Mouse (Mus musculus) common myeloid progenitor, adult 5-6 weeks (primary cell): ENCODE data around the gene Adnp. TPM values are rescaled to one million over a fixed set of nuclear protein-coding genes. Genes with fewer than 3 reads are reported as not detected.

ENCODE experiments used
- ATAC-seq: replicated peaks from 2 replicates; pipeline ENCODE4 v1.8.0; 2016; ENCODE audit warnings: low read depth, mild to moderate bottlenecking, moderate TSS enrichment, inconsistent platforms; ENCODE audit not compliant: poor library complexity, severe bottlenecking
- total RNA-seq: library from RNA; stranded (forward); fragments of 200-1000, 187-1606 nt; gene quantifications from 2 replicates; pipeline ENCODE4 v1.2.3, GENCODE M21; 2017

Gene Adnp
- 0.53 and 15.9 TPM in 2 replicates for total RNA-seq

- ATAC-seq, result peak; percentile 89
Observed at GRCm38 (mm10) chr2:168206725-168207644, at the start of gene Adnp. Adnp (minus strand) TSS chr2:168207112.

DNA sequence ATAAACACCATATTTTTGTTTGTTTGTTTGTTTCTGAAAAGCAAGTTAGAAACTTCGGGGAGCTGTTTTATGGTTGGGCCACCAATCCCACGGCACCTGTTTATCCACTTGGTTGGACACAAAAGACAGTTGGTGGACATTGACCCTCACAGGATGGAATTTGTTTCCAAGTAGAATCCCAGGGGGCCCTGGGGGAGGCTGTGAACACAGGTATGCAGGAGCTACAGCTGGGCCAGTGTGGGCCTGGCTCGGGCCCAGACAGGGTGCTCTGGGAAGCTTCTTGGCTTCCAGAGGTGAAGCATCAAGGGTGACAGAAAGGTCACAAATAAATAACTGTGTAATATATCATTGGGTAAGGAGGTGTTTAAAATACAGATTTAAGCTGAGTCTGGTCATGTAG lies 49.6 kb upstream of the Adnp start:
- no peak for ATAC-seq

GRCm38 (mm10) chr2:168253822-168254221 lies 46.9 kb upstream of the Adnp start:
- no peak for ATAC-seq

DNA sequence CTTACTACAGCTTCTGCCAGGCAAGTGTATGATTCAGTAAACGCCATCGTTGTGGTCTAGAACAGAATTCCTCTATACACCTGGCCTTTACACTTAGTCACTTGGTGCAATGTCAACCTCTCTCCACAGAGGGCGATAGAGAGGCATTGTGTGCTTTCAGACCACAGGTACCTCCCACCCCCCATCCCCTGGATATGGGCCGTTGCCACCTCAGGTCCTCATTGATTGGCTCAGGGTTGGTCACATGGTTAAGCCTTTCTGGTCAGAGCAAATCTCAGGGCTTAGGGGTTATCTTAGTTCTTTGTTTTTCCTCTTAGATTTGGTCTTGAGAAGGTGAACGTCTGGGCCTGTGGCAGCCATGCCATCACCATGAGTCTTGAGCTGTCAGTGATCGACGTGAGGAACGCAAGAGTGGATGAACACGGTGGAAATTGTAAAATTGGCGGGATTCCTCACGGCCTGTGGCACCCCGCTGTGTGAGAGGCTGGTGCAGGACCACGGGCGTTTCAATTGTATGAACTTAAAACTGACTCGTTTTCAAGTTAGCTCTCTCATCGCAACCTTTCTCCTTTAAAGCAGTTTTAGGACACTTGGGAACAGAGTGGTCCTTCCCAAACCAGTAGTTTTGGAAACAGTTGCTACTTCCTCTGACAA lies 45.9 kb upstream of the Adnp start:
- ATAC-seq, result 0 out of 2 replicates have a peak, but pooled peaks have one; percentile 8

DNA sequence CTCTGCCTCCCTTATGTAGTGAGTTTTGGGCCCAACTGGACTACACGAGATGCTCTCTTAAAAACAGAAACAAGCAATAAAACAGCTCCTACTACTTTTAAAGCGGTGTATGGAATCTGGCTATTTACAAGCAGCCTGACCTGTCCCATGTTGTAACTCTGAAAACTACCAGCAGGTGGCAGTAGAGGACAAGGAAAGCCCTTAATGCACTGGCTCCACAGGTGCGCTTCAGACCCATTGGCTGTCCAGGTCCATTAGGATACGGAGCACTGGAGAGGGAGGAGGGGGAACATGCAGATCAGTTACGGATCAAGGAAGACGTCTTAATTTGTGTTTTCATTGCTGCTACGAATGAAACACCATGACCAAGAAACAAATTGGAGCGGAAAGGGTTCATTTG lies 43.4 kb upstream of the Adnp start:
- ATAC-seq, result peak; percentile 57

GRCm38 (mm10) chr2:168248856-168249245 lies 41.9 kb upstream of the Adnp start:
- peak; percentile 90 for ATAC-seq

GRCm38 (mm10) chr2:168248167-168248855 lies 41.4 kb upstream of the Adnp start:
- ATAC-seq, result no peak

DNA sequence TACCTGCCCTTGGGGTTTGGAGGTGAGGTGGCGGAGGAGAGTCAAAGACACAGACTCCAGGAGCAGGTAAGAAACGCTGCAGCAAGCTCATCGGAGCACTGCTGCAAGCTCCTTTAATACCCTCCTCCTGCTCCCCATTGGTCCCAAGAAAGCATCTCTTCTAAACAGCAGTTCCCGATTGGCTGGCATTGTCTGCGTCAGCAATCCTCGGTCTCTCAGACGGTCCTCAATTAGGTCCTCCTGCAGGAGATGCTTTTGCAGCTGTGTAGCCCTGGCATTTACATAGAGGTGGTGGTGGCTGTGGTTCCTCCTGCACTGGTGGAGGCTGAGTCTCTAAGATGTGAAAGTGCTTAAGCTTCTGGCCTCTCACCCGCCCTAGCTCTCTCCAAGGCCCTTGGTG lies 38.7 kb upstream of the Adnp start:
- ATAC-seq, result no peak

- ATAC-seq, result no peak
Observed at GRCm38 (mm10) chr2:168243278-168243677, 36.4 kb upstream of the Adnp start.

DNA sequence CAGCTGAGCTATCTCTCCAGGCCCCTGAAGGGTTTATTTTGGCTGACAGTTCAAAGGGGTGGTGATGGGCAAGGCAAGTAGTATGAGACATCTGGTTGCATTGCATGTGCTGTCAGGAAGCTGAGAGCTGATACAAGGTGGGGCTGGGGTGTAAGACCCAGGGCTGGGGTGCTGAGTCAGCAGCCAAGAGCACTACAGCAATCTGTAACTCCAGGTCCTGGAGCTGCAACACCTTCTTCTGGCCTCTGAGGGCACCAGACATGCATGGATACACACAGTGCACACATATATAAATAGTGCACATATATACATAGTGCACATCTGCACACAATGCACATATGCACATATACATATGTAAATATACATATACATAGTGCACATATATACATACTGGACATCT lies 35.9 kb upstream of the Adnp start:
- ATAC-seq, result no peak

DNA sequence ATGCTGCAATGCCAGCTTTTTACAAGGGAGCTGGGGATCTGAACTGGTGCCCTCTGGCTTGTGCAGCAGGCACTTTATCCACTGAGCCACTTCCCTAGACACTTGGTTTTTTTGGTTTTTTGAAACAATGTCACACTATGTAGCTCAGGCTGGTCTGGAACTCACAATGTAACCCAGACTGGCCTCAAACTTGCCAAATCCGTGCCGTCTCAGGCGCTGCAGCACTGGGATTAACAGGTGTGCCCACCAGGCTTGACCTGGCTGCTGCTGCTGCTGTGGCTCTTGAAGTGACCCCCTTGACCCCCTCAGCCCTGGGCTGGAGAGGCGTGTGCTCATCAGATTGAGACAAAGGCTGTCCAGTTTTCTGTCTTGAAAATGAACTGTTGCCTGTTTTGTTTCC lies 31.4 kb upstream of the Adnp start:
- ATAC-seq, result no peak

- no peak for ATAC-seq
Observed at GRCm38 (mm10) chr2:168233286-168233685, 26.4 kb upstream of the Adnp start.

DNA sequence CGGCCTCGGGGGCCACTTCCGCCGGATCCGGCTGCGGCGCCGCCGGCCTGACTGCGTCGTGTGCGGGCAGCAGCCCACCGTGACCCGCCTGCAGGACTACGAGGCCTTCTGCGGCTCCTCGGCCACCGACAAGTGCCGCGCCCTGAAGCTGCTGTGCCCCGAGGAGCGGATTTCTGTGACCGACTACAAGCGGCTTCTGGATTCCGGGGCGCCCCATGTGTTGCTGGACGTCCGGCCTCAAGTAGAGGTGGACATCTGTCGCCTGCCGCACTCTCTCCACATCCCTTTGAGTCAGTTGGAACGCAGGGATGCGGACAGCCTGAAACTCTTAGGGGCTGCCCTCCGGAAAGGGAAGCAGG lies 24.5 kb upstream of the Adnp start:
- ATAC-seq, result no peak

DNA sequence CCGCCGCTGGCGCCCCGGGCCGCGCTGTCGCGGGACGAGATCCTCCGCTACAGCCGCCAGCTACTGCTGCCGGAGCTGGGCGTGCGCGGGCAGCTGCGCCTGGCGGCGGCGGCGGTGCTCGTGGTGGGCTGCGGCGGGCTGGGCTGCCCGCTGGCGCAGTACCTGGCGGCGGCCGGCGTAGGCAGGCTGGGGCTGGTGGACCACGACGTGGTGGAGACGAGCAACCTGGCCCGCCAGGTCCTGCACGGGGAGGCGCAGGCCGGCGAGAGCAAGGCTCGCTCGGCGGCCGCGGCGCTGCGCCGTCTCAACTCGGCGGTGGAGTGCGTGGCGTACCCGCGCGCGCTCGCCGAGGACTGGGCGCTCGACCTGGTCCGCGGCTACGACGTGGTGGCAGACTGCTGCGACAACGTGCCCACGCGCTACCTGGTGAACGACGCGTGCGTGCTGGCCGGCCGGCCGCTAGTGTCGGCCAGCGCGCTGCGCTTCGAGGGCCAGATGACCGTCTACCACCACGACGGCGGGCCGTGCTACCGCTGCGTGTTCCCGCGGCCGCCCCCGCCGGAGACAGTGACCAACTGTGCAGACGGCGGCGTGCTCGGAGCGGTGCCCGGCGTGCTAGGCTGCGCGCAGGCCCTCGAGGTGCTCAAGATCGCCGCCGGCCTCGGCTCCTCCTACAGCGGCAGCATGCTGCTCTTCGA lies 24.0 kb upstream of the Adnp start:
- ATAC-seq, result peak; percentile 15

DNA sequence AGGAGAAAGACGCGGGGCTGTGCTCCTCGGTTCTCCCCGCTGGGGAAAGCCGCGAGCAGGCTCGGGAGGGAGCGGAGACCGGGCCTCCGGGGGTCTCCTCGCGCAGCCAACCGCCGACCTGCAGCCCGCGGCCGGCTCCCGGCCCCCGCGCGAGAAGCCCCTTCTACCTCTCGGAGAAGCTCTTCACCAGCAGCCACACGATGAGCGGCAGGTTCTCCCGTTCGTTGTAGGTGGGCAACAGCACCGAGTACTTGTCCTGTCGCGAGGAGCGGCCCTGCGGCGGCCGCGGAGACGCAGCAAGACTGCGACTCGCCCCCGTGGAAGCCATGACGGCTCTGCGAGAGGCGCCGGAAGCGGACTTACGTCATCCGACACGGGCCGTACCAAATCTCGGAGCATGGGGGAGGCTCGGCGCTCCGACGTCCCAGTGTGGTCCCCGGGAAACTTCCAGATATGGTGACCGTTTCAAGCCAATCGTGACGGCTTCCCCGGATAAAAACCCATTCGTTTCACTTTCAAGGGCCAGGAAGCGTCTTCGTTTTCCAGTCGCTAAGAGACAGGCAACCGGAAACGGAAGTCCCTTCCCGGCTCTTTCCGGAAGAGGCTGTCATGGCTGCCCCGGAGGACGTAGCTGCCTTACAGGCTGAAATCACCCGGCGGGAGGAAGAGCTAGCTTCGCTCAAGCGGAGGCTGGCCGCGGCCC lies 23.3 kb upstream of the Adnp start, which contains the start of the genes Gm20716, Dpm1 and Mocs3:
Gene Gm20716, minus strand, starts transcription at position 339 of the 703 bp plus-strand sequence.
Gene Dpm1, minus strand, starts transcription at position 566 of the 703 bp plus-strand sequence.
Gene Mocs3, plus strand, starts transcription at position 597 of the 703 bp plus-strand sequence.
- peak; percentile 82 for ATAC-seq

GRCm38 (mm10) chr2:168229116-168230025 lies 22.5 kb upstream of the Adnp start:
- peak; percentile 23; the same call in 1 of the 2 replicates for ATAC-seq

- ATAC-seq, result no peak
Observed at GRCm38 (mm10) chr2:168223326-168223725, 16.4 kb upstream of the Adnp start.

DNA sequence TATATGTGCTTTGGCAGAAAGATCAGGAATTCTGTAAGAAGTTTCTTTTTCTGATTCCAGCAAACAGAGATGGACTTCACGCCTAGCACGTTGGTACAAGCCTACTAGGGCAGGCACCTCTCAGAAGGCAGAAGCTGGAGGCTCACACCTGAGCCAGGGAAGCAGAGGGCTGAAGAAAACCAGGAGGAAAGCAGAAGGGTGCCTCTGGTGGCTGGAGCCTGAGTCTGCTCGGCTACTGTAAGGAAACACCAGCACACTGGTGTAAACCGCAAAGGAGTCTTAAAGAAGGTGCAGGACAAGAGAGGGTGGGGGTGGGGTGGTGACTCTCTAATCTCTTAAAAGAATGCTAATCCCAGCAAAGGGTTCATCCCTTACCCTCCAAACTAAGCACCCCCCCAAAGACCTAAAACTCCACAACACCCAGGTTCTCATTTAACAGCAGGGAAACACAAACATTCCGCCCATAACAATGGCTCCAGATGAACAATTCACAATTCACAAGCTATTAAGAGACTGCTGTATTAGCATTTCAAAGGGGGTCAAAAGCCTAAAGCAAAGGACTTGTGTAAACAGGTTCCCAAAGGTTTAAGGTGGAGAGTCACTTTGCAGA lies 7.0 kb upstream of the Adnp start:
- ATAC-seq, result no peak
